Mouse (Mus musculus) MEL (cell line): ENCODE results near the gene Dnajb5. TPM values are rescaled to one million over a fixed set of nuclear protein-coding genes. Genes with fewer than 3 reads are reported as not detected.

Experiments used
- DNase-seq: peaks from one replicate; pipeline ENCODE4 v3.0.0; 2011; ENCODE audit warnings: low read depth, low spot score
- H3K27ac ChIP-seq: 2 replicates; pipeline ENCODE4 v1.5.1; 2012; ENCODE audit warnings: low read depth, mild to moderate bottlenecking, control low read depth, low read length, moderate library complexity; ENCODE audit not compliant: control insufficient read depth
- H3K27me3 ChIP-seq, 2 experiments: fragments of 150-350 bp in 1 of 2; sonication (generic) in 1 of 2; 2 replicates each; pipeline ENCODE4 v1.6.1; 2012; ENCODE audit warnings: low read length in 2 of 2, mild to moderate bottlenecking in 2 of 2, improper control_type of control experiment in 1 of 2, moderate library complexity in 1 of 2; ENCODE audit not compliant: insufficient read depth in 2 of 2, control insufficient read depth in 1 of 2
- H3K36me3 ChIP-seq, 2 experiments: 2 replicates each; pipeline ENCODE4 v1.6.1; 2012 to 2014; ENCODE audit warnings: low read length in 2 of 2, improper control_type of control experiment in 1 of 2, inconsistent platforms in 1 of 2, mild to moderate bottlenecking in 1 of 2; ENCODE audit not compliant: insufficient read depth in 2 of 2, control insufficient read depth in 1 of 2
- H3K4me1 ChIP-seq, 2 experiments: fragments of 150-350 bp in 1 of 2; sonication (generic) in 1 of 2; 2 replicates each; pipeline ENCODE4 v1.6.1; 2012; ENCODE audit warnings: low read length in 2 of 2, improper control_type of control experiment in 1 of 2, mild to moderate bottlenecking in 1 of 2; ENCODE audit not compliant: insufficient read depth in 2 of 2, control insufficient read depth in 1 of 2
- H3K4me3 ChIP-seq, 2 experiments: fragments of 150-350 bp in 1 of 2; sonication (generic) in 1 of 2; 2 replicates each; pipeline ENCODE4 v1.5.1; 2012; ENCODE audit warnings: low read depth in 2 of 2, low read length in 2 of 2, mild to moderate bottlenecking in 2 of 2, moderate library complexity in 2 of 2, control low read depth in 1 of 2, improper control_type of control experiment in 1 of 2; ENCODE audit not compliant: control insufficient read depth in 1 of 2, insufficient read depth in 1 of 2
- H3K79me2 ChIP-seq: 2 replicates; pipeline ENCODE4 v1.6.1; 2012; ENCODE audit warnings: mild to moderate bottlenecking, low read length, moderate library complexity; ENCODE audit not compliant: control insufficient read depth, poor library complexity, insufficient read depth
- H3K9ac ChIP-seq: 2 replicates; pipeline ENCODE4 v1.6.1; 2012; ENCODE audit warnings: low read depth, mild to moderate bottlenecking, control low read depth, low read length, moderate library complexity; ENCODE audit not compliant: control insufficient read depth, poor library complexity, severe bottlenecking
- H3K9me3 ChIP-seq: fragments of 150-350 bp; sonication (generic); replicated peaks from 2 replicates; pipeline ENCODE4 v1.6.1; 2012; ENCODE audit warnings: mild to moderate bottlenecking, low read length, improper control_type of control experiment, moderate library complexity; ENCODE audit not compliant: insufficient read depth
- CHD1 ChIP-seq: IDR thresholded peaks from 2 replicates; pipeline ENCODE4 v1.6.1; 2012; ENCODE audit warnings: low read depth, mild to moderate bottlenecking, inconsistent platforms, low read length, improper control_type of control experiment
- CHD2 ChIP-seq: IDR thresholded peaks from 2 replicates; pipeline ENCODE4 v1.6.1; 2011; ENCODE audit warnings: low read length, improper control_type of control experiment
- CTCF ChIP-seq, 3 experiments: IDR thresholded peaks in 2 of 3; conservative IDR thresholded peaks in 1 of 3; 2 replicates each; pipeline ENCODE4 v1.5.1; 2011 to 2012; ENCODE audit warnings: low read length in 3 of 3, low read depth in 2 of 3, mild to moderate bottlenecking in 2 of 3, improper control_type of control experiment in 1 of 3, inconsistent platforms in 1 of 3, mixed read lengths in 1 of 3, moderate library complexity in 1 of 3; ENCODE audit not compliant: control insufficient read depth in 1 of 3, insufficient read depth in 1 of 3, poor library complexity in 1 of 3, severe bottlenecking in 1 of 3
- E2F4 ChIP-seq: IDR thresholded peaks from 2 replicates; pipeline ENCODE4 v1.6.1; 2011; ENCODE audit warnings: low read depth, low read length, improper control_type of control experiment, borderline replicate concordance
- EP300 ChIP-seq, 2 experiments: IDR thresholded peaks; 2 replicates each; pipeline ENCODE4 v1.6.1; 2011; ENCODE audit warnings: improper control_type of control experiment in 2 of 2, low read length in 2 of 2, low read depth in 1 of 2, mild to moderate bottlenecking in 1 of 2
- ETS1 ChIP-seq: IDR thresholded peaks from 2 replicates; pipeline ENCODE4 v1.6.1; 2012; ENCODE audit warnings: low read depth, mild to moderate bottlenecking, inconsistent platforms, low read length, improper control_type of control experiment, moderate library complexity
- GATA1 ChIP-seq: IDR thresholded peaks from 2 replicates; pipeline ENCODE4 v1.6.1; 2011; ENCODE audit warnings: low read depth, low read length, improper control_type of control experiment
- JUND ChIP-seq: IDR thresholded peaks from 2 replicates; pipeline ENCODE4 v1.6.1; 2011; ENCODE audit warnings: low read depth, mild to moderate bottlenecking, improper control_type of control experiment, low read length
- MAZ ChIP-seq: IDR thresholded peaks from 2 replicates; pipeline ENCODE4 v1.6.1; 2012; ENCODE audit warnings: low read depth, mild to moderate bottlenecking, inconsistent platforms, low read length, improper control_type of control experiment
- MEF2A ChIP-seq: IDR thresholded peaks from 2 replicates; pipeline ENCODE4 v1.6.1; 2014; ENCODE audit warnings: low read depth, mild to moderate bottlenecking, inconsistent platforms, low read length, improper control_type of control experiment; ENCODE audit not compliant: poor library complexity, insufficient replicate concordance, severe bottlenecking; ENCODE audit errors: extremely low read depth
- NELFE ChIP-seq: IDR thresholded peaks from 2 replicates; pipeline ENCODE4 v1.6.1; 2011; ENCODE audit warnings: low read depth, low read length, improper control_type of control experiment
- NRF1 ChIP-seq: IDR thresholded peaks from 2 replicates; pipeline ENCODE4 v1.6.1; 2014; ENCODE audit warnings: low read depth, mild to moderate bottlenecking, inconsistent platforms, low read length, improper control_type of control experiment, moderate library complexity; ENCODE audit not compliant: poor library complexity, insufficient read depth, severe bottlenecking
- POLR2A ChIP-seq, 2 experiments: IDR thresholded peaks; 2 replicates each; pipeline ENCODE4 v1.6.1; 2011 to 2012; ENCODE audit warnings: low read length in 2 of 2, mild to moderate bottlenecking in 2 of 2, control low read depth in 1 of 2, improper control_type of control experiment in 1 of 2, low read depth in 1 of 2, moderate library complexity in 1 of 2; ENCODE audit not compliant: control insufficient read depth in 1 of 2, insufficient read depth in 1 of 2, poor library complexity in 1 of 2
- POLR2AphosphoS2 ChIP-seq: IDR thresholded peaks from 2 replicates; pipeline ENCODE4 v1.6.1; 2011; ENCODE audit warnings: low read length, improper control_type of control experiment
- SIN3A ChIP-seq: IDR thresholded peaks from 2 replicates; pipeline ENCODE4 v1.6.1; 2012; ENCODE audit warnings: low read length, improper control_type of control experiment, inconsistent platforms
- SMC3 ChIP-seq: IDR thresholded peaks from 2 replicates; pipeline ENCODE4 v1.6.1; 2011; ENCODE audit warnings: low read depth, low read length, improper control_type of control experiment
- TBP ChIP-seq: IDR thresholded peaks from 2 replicates; pipeline ENCODE4 v1.8.0; 2011; ENCODE audit warnings: low read depth, low read length, improper control_type of control experiment
- TCF12 ChIP-seq: IDR thresholded peaks from 2 replicates; pipeline ENCODE4 v1.6.1; 2014; ENCODE audit warnings: low read depth, mild to moderate bottlenecking, inconsistent platforms, low read length, improper control_type of control experiment, moderate library complexity
- UBTF ChIP-seq: IDR thresholded peaks from 2 replicates; pipeline ENCODE4 v1.6.1; 2012; ENCODE audit warnings: low read depth, mild to moderate bottlenecking, inconsistent platforms, low read length, improper control_type of control experiment, moderate library complexity, borderline replicate concordance; ENCODE audit not compliant: insufficient read depth
- USF2 ChIP-seq, 2 experiments: IDR thresholded peaks; 2 replicates each; pipeline ENCODE4 v1.6.1; 2011 to 2012; ENCODE audit warnings: improper control_type of control experiment in 2 of 2, low read length in 2 of 2, borderline replicate concordance in 1 of 2, inconsistent platforms in 1 of 2, low read depth in 1 of 2, mild to moderate bottlenecking in 1 of 2; ENCODE audit not compliant: insufficient read depth in 1 of 2
- ZC3H11A ChIP-seq: IDR thresholded peaks from 2 replicates; pipeline ENCODE4 v1.6.1; 2012; ENCODE audit warnings: low read depth, mild to moderate bottlenecking, inconsistent platforms, low read length, improper control_type of control experiment
- ZKSCAN1 ChIP-seq: IDR thresholded peaks from 2 replicates; pipeline ENCODE4 v1.6.1; 2012; ENCODE audit warnings: low read depth, mild to moderate bottlenecking, inconsistent platforms, low read length, improper control_type of control experiment, moderate library complexity
- ZMIZ1 ChIP-seq: IDR thresholded peaks from 2 replicates; pipeline ENCODE4 v1.6.1; 2012; ENCODE audit warnings: low read depth, mild to moderate bottlenecking, inconsistent platforms, low read length, improper control_type of control experiment, moderate library complexity
- polyA plus RNA-seq, 2 experiments: library from polyadenylated mRNA; stranded (reverse) in 1 of 2; unstranded in 1 of 2; fragments of >175 nt in 1 of 2; fragments of >200 nt in 1 of 2; gene quantifications; 2 replicates each; pipeline versions ENCODE4 v1.2.1 to v1.2.4; 2012; ENCODE audit warnings: low replicate concordance in 2 of 2, low read depth in 1 of 2; ENCODE audit not compliant: insufficient read length in 2 of 2, insufficient read depth in 1 of 2, missing spikeins in 1 of 2
- total RNA-seq: library from RNA; depleted of rRNA; stranded (reverse); fragments of 300-350 nt; gene quantifications from 2 replicates; pipeline ENCODE4 v1.2.3, GENCODE M21; 2012

Dnajb5 gene
- total and polyA plus RNA-seq, 3 experiments, result 0.73 to 1.8 TPM; not detected in 1

GRCm38 (mm10) chr4:42941396-42941795 lies 8.2 kb upstream of the Dnajb5 start:
- no peak for TF ChIP-seq ZKSCAN1
- TF ChIP-seq ZMIZ1, result no peak
- peak; percentile 27; the same call in 1 of the 2 replicates for TF ChIP-seq GATA1
- TF ChIP-seq NRF1, result no peak
- TF ChIP-seq E2F4, result no peak
- no peak for TF ChIP-seq CHD1
- no peak for TF ChIP-seq TBP
- no peak for TF ChIP-seq ETS1
- no peak for TF ChIP-seq ZC3H11A
- peak; percentile 69; the same call in 1 of the 2 replicates for TF ChIP-seq JUND
- 0 out of 4 replicates have a peak, but pooled peaks of 1 of the 2 experiments have one; percentile 30 for TF ChIP-seq EP300 (IDR thresholded peaks at IDR 0.05; ENCODE audit: low read depth in 1 of 2, low read length in 2 of 2)
- TF ChIP-seq TCF12, result no peak
- TF ChIP-seq POLR2AphosphoS2, result no peak
- TF ChIP-seq NELFE, result no peak
- Histone ChIP-seq H3K27ac (no peak overlapping the region), H3K27me3 (peaks cover 0 to 1% of the 10 kb centered on the region in 2 experiments; a peak in 1 of 4 replicates), H3K9ac (no peak overlapping the region), H3K79me2 (no peaks in the 10 kb centered on the region), H3K9me3 (no peaks in the 10 kb centered on the region), H3K36me3 (no peaks in the 10 kb centered on the region), H3K4me1 (peaks cover 0 to 6% of the 10 kb centered on the region in 2 experiments; a peak in 1 of 4 replicates), H3K4me3 (no peak overlapping the region)
- DNase-seq, result peak; percentile 45

- H3K36me3 ChIP-seq, result no peaks in the 10 kb centered on the region
- no peak overlapping the region for H3K27ac ChIP-seq
- peaks cover 0 to 1% of the 10 kb centered on the region in 2 experiments; a peak in 1 of 4 replicates for H3K27me3 ChIP-seq
- DNase-seq, result no peak
- no peaks in the 10 kb centered on the region for H3K79me2 ChIP-seq
- H3K4me1 ChIP-seq, result peaks cover 0 to 6% of the 10 kb centered on the region in 2 experiments; a peak in 1 of 4 replicates
- H3K9me3 ChIP-seq, result no peaks in the 10 kb centered on the region
- no peak overlapping the region for H3K4me3 ChIP-seq
- TF ChIP-seq POLR2A (IDR thresholded peaks at IDR 0.05; ENCODE audit: control insufficient read depth in 1 of 2, insufficient read depth in 1 of 2, low read depth in 1 of 2, low read length in 2 of 2, poor library complexity in 1 of 2) (no peak), NELFE (no peak), CHD2 (no peak), SMC3 (no peak), SIN3A (no peak), MAZ (no peak), MEF2A (no peak), USF2 (IDR thresholded peaks at IDR 0.05; ENCODE audit: borderline replicate concordance in 1 of 2, insufficient read depth in 1 of 2, low read depth in 1 of 2, low read length in 2 of 2) (no peak), UBTF (no peak), TCF12 (no peak), ETS1 (no peak), CTCF (IDR thresholded peaks at IDR 0.05 in 2 of 3, conservative IDR thresholded peaks at IDR 0.05 in 1 of 3; ENCODE audit: control insufficient read depth in 1 of 3, insufficient read depth in 1 of 3, low read depth in 2 of 3, low read length in 3 of 3, poor library complexity in 1 of 3, severe bottlenecking in 1 of 3) (no peak)
- H3K9ac ChIP-seq, result no peak overlapping the region
These were observed 6.3 kb upstream of the Dnajb5 start for GRCm38 (mm10) chr4:42943341-42943740.
